In the genomic region with DNA sequence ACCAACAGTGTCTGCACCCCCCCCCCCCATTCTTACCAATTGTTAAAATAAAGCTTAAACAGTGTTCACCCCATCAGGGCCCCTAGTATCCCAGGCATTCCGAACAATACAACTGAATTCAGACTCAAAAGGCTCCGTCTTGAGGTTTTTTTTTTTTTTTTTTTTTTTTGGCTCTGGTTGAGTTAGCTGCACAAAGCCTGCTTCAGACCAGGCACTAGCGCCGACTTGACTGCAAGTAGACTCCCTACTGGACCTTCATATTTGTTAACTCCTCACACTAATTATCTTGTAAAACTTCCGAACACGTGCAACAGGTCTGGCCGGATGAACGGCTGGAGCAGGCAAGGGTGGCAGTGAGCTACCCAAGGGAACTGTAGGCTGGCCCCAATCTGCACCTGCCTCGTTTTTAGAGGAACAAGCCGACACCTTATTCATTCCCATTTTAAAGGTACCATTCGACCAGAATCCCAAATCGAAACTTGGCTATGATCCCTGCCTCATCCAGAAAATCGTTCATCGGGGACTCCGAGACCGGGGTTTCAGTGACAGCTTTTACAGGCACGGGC, we compare ENCODE assay signal across 8 mouse cellular contexts. TPM values are rescaled to one million over a fixed set of nuclear protein-coding genes. Genes with fewer than 3 reads are reported as not detected.
DNase-seq lines count a peak whose midpoint lies in the region; ATAC-seq and TF ChIP-seq lines count a peak whose summit lies in the region.

No protein-coding gene starts in this region.

- peak overlapping the region; percentile 88 for H3K27ac ChIP-seq in cerebellum, adult 2 months (ENCODE audit: insufficient read depth, low read length)
- H3K27ac ChIP-seq in testis, adult 2 months (ENCODE audit: control insufficient read depth, insufficient read depth, low read depth, low read length): peak overlapping the region; percentile 97
- peak overlapping the region; percentile 85 for H3K27ac ChIP-seq in forebrain, postnatal 0 days (ENCODE audit: low read depth, low read length)
- peak overlapping the region; percentile 89 for H3K27ac ChIP-seq in limb, embryonic 14.5 days (replicated peaks; ENCODE audit: low read depth, low read length)

- ATAC-seq in forebrain, postnatal 0 days: no peak
- peak; percentile 5; the same call in 1 of the 2 replicates for ATAC-seq in limb, embryonic 14.5 days (ENCODE audit: low FRiP score, low read depth)

- H3K27me3 ChIP-seq in cerebellum, adult 2 months (ENCODE audit: control insufficient read depth, insufficient read depth, low read length): no peaks in the 10 kb centered on the region
- H3K27me3 ChIP-seq in testis, adult 2 months (ENCODE audit: control insufficient read depth, insufficient read depth, low read length): no peaks in the 10 kb centered on the region
- no peaks in the 10 kb centered on the region for H3K27me3 ChIP-seq in forebrain, postnatal 0 days (ENCODE audit: insufficient read depth, low read length)
- no peaks in the 10 kb centered on the region for H3K27me3 ChIP-seq in limb, embryonic 14.5 days (ENCODE audit: control insufficient read depth, insufficient read depth, low read length)

- H3K4me2 ChIP-seq in forebrain, postnatal 0 days (ENCODE audit: low read depth): peak overlapping the region; percentile 61
- H3K4me2 ChIP-seq in limb, embryonic 14.5 days (replicated peaks; ENCODE audit: low read depth, low read length, severe bottlenecking): peak overlapping the region; percentile 82

- H3K36me3 ChIP-seq in testis, adult 2 months (ENCODE audit: control insufficient read depth, insufficient read depth, low read length): peaks cover 1% of the 10 kb centered on the region; the same call in 1 of the 2 replicates
- peaks cover 26% of the 10 kb centered on the region for H3K36me3 ChIP-seq in forebrain, postnatal 0 days (ENCODE audit: insufficient read depth)
- peaks cover 38% of the 10 kb centered on the region for H3K36me3 ChIP-seq in limb, embryonic 14.5 days (ENCODE audit: control insufficient read depth, insufficient read depth, low read length)

- TF ChIP-seq POLR2A in cerebellum, adult 2 months (IDR thresholded peaks at IDR 0.05; ENCODE audit: borderline replicate concordance, insufficient read depth, low read length): no peak
- no peak for TF ChIP-seq POLR2A in testis, adult 2 months (IDR thresholded peaks at IDR 0.05; ENCODE audit: control insufficient read depth, low read depth, low read length)
- no peak for TF ChIP-seq POLR2A in limb, embryonic 14.5 days (IDR thresholded peaks at IDR 0.05; ENCODE audit: borderline replicate concordance, extremely low read depth, insufficient read depth, insufficient read length)

- no peak for TF ChIP-seq CTCF in cerebellum, adult 2 months (IDR thresholded peaks at IDR 0.05; ENCODE audit: borderline replicate concordance, insufficient read depth, low read depth, low read length)
- TF ChIP-seq CTCF in testis, adult 2 months (IDR thresholded peaks at IDR 0.05; ENCODE audit: control insufficient read depth, insufficient read depth, insufficient replicate concordance, low read depth, low read length): no peak
- TF ChIP-seq CTCF in forebrain, postnatal 0 days (IDR thresholded peaks at IDR 0.05; ENCODE audit: low read depth): no peak

- WGBS in cerebellum, adult 2 months: under 1% methylated on average over 17 of the region's 17 CpGs
- under 1% methylated on average over 17 of the region's 17 CpGs for WGBS in forebrain, postnatal 0 days
- WGBS in limb, embryonic 14.5 days: under 1% methylated on average over 17 of the region's 17 CpGs

- H3K4me3 ChIP-seq in cerebellum, adult 2 months (replicated peaks; ENCODE audit: insufficient read depth, low read depth, low read length): peak overlapping the region; percentile 91
- peak overlapping the region; percentile 100 for H3K4me3 ChIP-seq in testis, adult 2 months (ENCODE audit: control insufficient read depth, low read depth, low read length)
- H3K4me3 ChIP-seq in forebrain, postnatal 0 days (ENCODE audit: low read depth, low read length): peak overlapping the region; percentile 87
- peak overlapping the region; percentile 97 for H3K4me3 ChIP-seq in limb, embryonic 14.5 days (replicated peaks; ENCODE audit: low read length)

- H3K9me3 ChIP-seq in forebrain, postnatal 0 days (ENCODE audit: low read length): no peaks in the 10 kb centered on the region
- H3K9me3 ChIP-seq in limb, embryonic 14.5 days (ENCODE audit: control insufficient read depth, low read length): no peaks in the 10 kb centered on the region

- H3K9ac ChIP-seq in forebrain, postnatal 0 days: peak overlapping the region; percentile 88
- H3K9ac ChIP-seq in limb, embryonic 14.5 days (ENCODE audit: low read depth, low read length, severe bottlenecking): peak overlapping the region; percentile 90

- DNase-seq in cerebellum, adult 2 months: no peak
- DNase-seq in cerebellum, adult 11 months: no peak
- no peak for DNase-seq in testis, postnatal 10 days (ENCODE audit: low spot score)
- peak; percentile 24 for DNase-seq in forebrain, postnatal 0 days
- DNase-seq in limb, embryonic 14.5 days (ENCODE audit: low spot score): no peak
- DNase-seq in neural tube, embryonic 10.5 days (ENCODE audit: extremely low spot score, low spot score): peak; percentile 45
- no peak for DNase-seq in adrenal gland, adult 8-10 months

- peaks cover 3% of the 10 kb centered on the region; the same call in 1 of the 2 replicates for H3K4me1 ChIP-seq in cerebellum, adult 2 months (ENCODE audit: control insufficient read depth, insufficient read depth, low read length)
- peaks cover 3% of the 10 kb centered on the region for H3K4me1 ChIP-seq in testis, adult 2 months (ENCODE audit: control insufficient read depth, insufficient read depth, low read length)
- peaks cover 10% of the 10 kb centered on the region; the same call in 1 of the 2 replicates for H3K4me1 ChIP-seq in forebrain, postnatal 0 days (ENCODE audit: insufficient read depth)
- peaks cover 8% of the 10 kb centered on the region; the same call in 1 of the 2 replicates for H3K4me1 ChIP-seq in limb, embryonic 14.5 days (ENCODE audit: control insufficient read depth, insufficient read depth, low read length)

RNA-seq across cellular contexts. Expression of gene Psmd7, which starts 0.8 kb away (rescaled TPM):
- polyA plus RNA-seq in cerebellum, adult 2 months (2012; rRNA removed): 108 and 116 TPM in 2 replicates
- polyA plus RNA-seq in testis, adult 2 months (2012; rRNA removed): 60.7 and 70.6 TPM in 2 replicates
- total RNA-seq in forebrain, postnatal 0 days (2014; rRNA removed): 38.9 and 41.9 TPM in 2 replicates
- polyA plus RNA-seq in forebrain, postnatal 0 days (2015; fragmentation: Nextera tagmentation; extraction: Ambion mirVana): 248 and 263 TPM in 2 replicates
- polyA plus RNA-seq in limb, embryonic 14.5 days (2012; rRNA removed): 119 and 152 TPM in 2 replicates
- polyA plus RNA-seq in limb, embryonic 14.5 days (2014; fragmentation: Nextera tagmentation; extraction: Ambion mirVana): 281 and 303 TPM in 2 replicates
- 100 to 1,000 TPM in 3 of 4 experiments, 10 to 100 TPM in 1; 97.1 to 120 (median 109) TPM for total RNA-seq in adrenal gland, adult 8-10 months (2022)

Comparison
In these comparisons a context has a peak if more than half of its experiments do, and no peak if none do; other contexts are left out.
1. DNase-seq: peak in forebrain, postnatal 0 days (single experiment) and neural tube, embryonic 10.5 days (single experiment); none in cerebellum, adult 2 months (0 of 2), cerebellum, adult 11 months (single experiment), testis, postnatal 10 days (single experiment), limb, embryonic 14.5 days (single experiment) and adrenal gland, adult 8-10 months (single experiment).
2. Peak in every context shown above with its lines, with median percentiles within 50 percentile points of each other: H3K27ac ChIP-seq and H3K4me3 ChIP-seq.